Mouse (Mus musculus): ENCODE data around the gene Trmt1l.

- TF ChIP-seq CTCF (IDR thresholded peaks at IDR 0.05; ENCODE audit: low read depth) (no peak), EP300 (optimal IDR thresholded peaks at IDR 0.05) (no peak)
Observed at GRCm38 (mm10) chr1:151451946-151452345, 23.6 kb downstream of the Trmt1l start.

All from stomach, postnatal 0 days (tissue).